Mouse (Mus musculus): ENCODE results near the gene Tmprss13. TPM values are rescaled to one million over a fixed set of nuclear protein-coding genes. Genes with fewer than 3 reads are reported as not detected.

Gene Tmprss13
- polyA plus RNA-seq, 1 experiment from 2014 or later = not detected

- 69% methylated on average over 3 of the region's 3 CpGs for WGBS
Measured at GRCm38 (mm10) chr9:45395796-45396195, 76.9 kb downstream of the Tmprss13 start.

More at GRCm38 (mm10) chr9:45395796-45396195, 76.9 kb downstream of the Tmprss13 start:
- no peak for DNase-seq (ENCODE audit: low spot score)
- H3K27me3 ChIP-seq (ENCODE audit: control insufficient read depth, insufficient read depth, low read length) = no peaks in the 10 kb centered on the region
- H3K27ac ChIP-seq (ENCODE audit: low read depth, low read length) = no peak overlapping the region
- no peak overlapping the region for H3K4me2 ChIP-seq (ENCODE audit: low read depth)
- no peaks in the 10 kb centered on the region for H3K4me1 ChIP-seq (ENCODE audit: control insufficient read depth, insufficient read depth, low read length)
- no peaks in the 10 kb centered on the region for H3K36me3 ChIP-seq (ENCODE audit: control insufficient read depth, insufficient read depth, low read length)
- no peak overlapping the region for H3K4me3 ChIP-seq (ENCODE audit: low read depth, low read length)
- no peaks in the 10 kb centered on the region for H3K9me3 ChIP-seq (ENCODE audit: control insufficient read depth, low read length)
- H3K9ac ChIP-seq (ENCODE audit: low read length) = no peak overlapping the region
- ATAC-seq (ENCODE audit: insufficient read depth, low FRiP score, low TSS enrichment) = no peak

Other genes starting within 250 kb of the Tmprss13 start
- 0.09 and 0.99 TPM in 2 replicates for gene Jaml, start 239.9 kb upstream of the Tmprss13 start, polyA plus RNA-seq (2014; fragmentation: Nextera tagmentation; extraction: Ambion mirVana)
- 3.4 and 4.4 TPM in 2 replicates for gene Scn2b, start 201.3 kb upstream of the Tmprss13 start, polyA plus RNA-seq (2014; fragmentation: Nextera tagmentation; extraction: Ambion mirVana)
- 0.12 TPM in 2 replicates for gene Scn4b, start 180.7 kb upstream of the Tmprss13 start, polyA plus RNA-seq (2014; fragmentation: Nextera tagmentation; extraction: Ambion mirVana)
- gene BC049352, start 137.1 kb upstream of the Tmprss13 start, polyA plus RNA-seq (2014; fragmentation: Nextera tagmentation; extraction: Ambion mirVana) = not detected in 2 replicates
- gene Tmprss4, start 115.0 kb upstream of the Tmprss13 start, polyA plus RNA-seq (2014; fragmentation: Nextera tagmentation; extraction: Ambion mirVana) = not detected in 2 replicates
- gene Il10ra, start 50.0 kb upstream of the Tmprss13 start, polyA plus RNA-seq (2014; fragmentation: Nextera tagmentation; extraction: Ambion mirVana) = 0.77 and 1.4 TPM in 2 replicates
- 109 and 111 TPM in 2 replicates for gene Fxyd6, start 51.1 kb downstream of the Tmprss13 start, polyA plus RNA-seq (2014; fragmentation: Nextera tagmentation; extraction: Ambion mirVana)
- 0.88 and 2.1 TPM in 2 replicates for gene Fxyd2, start 80.6 kb downstream of the Tmprss13 start, polyA plus RNA-seq (2014; fragmentation: Nextera tagmentation; extraction: Ambion mirVana)
- 1.1 and 1.2 TPM in 2 replicates for gene Dscaml1, start 107.5 kb downstream of the Tmprss13 start, polyA plus RNA-seq (2014; fragmentation: Nextera tagmentation; extraction: Ambion mirVana)

All from neural tube, embryonic 11.5 days (tissue).